Mouse (Mus musculus): ENCODE measurements around the gene Wdr62. TPM values are rescaled to one million over a fixed set of nuclear protein-coding genes. Genes with fewer than 3 reads are reported as not detected.

The Wdr62 gene
- polyA plus RNA-seq, 2 experiments, result 7.5 to 14.0 TPM

GRCm38 (mm10) chr7:30193581-30194100 lies 86.6 kb downstream of the Wdr62 start:
- H3K27ac ChIP-seq, result peak overlapping the region; percentile 66
- 1% methylated on average over 26 of the region's 26 CpGs for WGBS (ENCODE audit: insufficient replicate concordance)
- peak overlapping the region; percentile 89 for H3K9ac ChIP-seq (replicated peaks)
- peak overlapping the region; percentile 82 to 85 for H3K4me3 ChIP-seq (ENCODE audit: insufficient read depth in 1 of 2, low read depth in 2 of 2, low read length in 2 of 2)
- ATAC-seq (ENCODE audit: insufficient read depth), result peak; percentile 77
- peak; percentile 75 to 77 (median 75) for DNase-seq (ENCODE audit: low read depth in 3 of 3, low spot score in 3 of 3)
- H3K27me3 ChIP-seq (ENCODE audit: control insufficient read depth, insufficient read depth, low read length), result no peaks in the 10 kb centered on the region
- peak overlapping the region; percentile 89 for H3K4me2 ChIP-seq (ENCODE audit: low read depth)
- peaks cover 9 to 15% of the 10 kb centered on the region in 2 experiments for H3K4me1 ChIP-seq (replicated peaks; ENCODE audit: control insufficient read depth in 2 of 2, insufficient read depth in 2 of 2, low read length in 1 of 2)
- peaks cover 21% of the 10 kb centered on the region for H3K36me3 ChIP-seq (replicated peaks; ENCODE audit: control insufficient read depth, insufficient read depth, low read depth)
- no peaks in the 10 kb centered on the region for H3K9me3 ChIP-seq (ENCODE audit: control insufficient read depth, low read length)
- TF ChIP-seq CTCF (IDR thresholded peaks at IDR 0.05; ENCODE audit: low read depth) (no peak), EP300 (IDR thresholded peaks at IDR 0.05; ENCODE audit: low read depth) (no peak)

- ATAC-seq (ENCODE audit: insufficient read depth), result no peak
- 64% methylated on average over 9 of the region's 9 CpGs for WGBS (ENCODE audit: insufficient replicate concordance)
- DNase-seq (ENCODE audit: low read depth in 3 of 3, low spot score in 3 of 3), result no peak
- Histone ChIP-seq H3K27ac (peak overlapping the region; percentile 66), H3K4me3 (ENCODE audit: insufficient read depth in 1 of 2, low read depth in 2 of 2, low read length in 2 of 2) (peak overlapping the region; percentile 29 to 82; a peak in 2 of 4 replicates), H3K9me3 (ENCODE audit: control insufficient read depth, low read length) (no peaks in the 10 kb centered on the region), H3K9ac (replicated peaks) (peak overlapping the region; percentile 89), H3K27me3 (ENCODE audit: control insufficient read depth, insufficient read depth, low read length) (no peaks in the 10 kb centered on the region), H3K36me3 (replicated peaks; ENCODE audit: control insufficient read depth, insufficient read depth, low read depth) (peaks cover 26% of the 10 kb centered on the region), H3K4me2 (ENCODE audit: low read depth) (peak overlapping the region; percentile 89), H3K4me1 (replicated peaks; ENCODE audit: control insufficient read depth in 2 of 2, insufficient read depth in 2 of 2, low read length in 1 of 2) (peaks cover 9 to 15% of the 10 kb centered on the region in 2 experiments)
- TF ChIP-seq CTCF (IDR thresholded peaks at IDR 0.05; ENCODE audit: low read depth) (no peak), EP300 (IDR thresholded peaks at IDR 0.05; ENCODE audit: low read depth) (no peak)
These were observed 87.2 kb downstream of the Wdr62 start for GRCm38 (mm10) chr7:30193013-30193412.

- Histone ChIP-seq H3K4me2 (ENCODE audit: low read depth) (no peak overlapping the region), H3K4me3 (ENCODE audit: insufficient read depth in 1 of 2, low read depth in 2 of 2, low read length in 2 of 2) (no peak overlapping the region), H3K9me3 (ENCODE audit: control insufficient read depth, low read length) (no peaks in the 10 kb centered on the region), H3K9ac (replicated peaks) (no peak overlapping the region), H3K4me1 (replicated peaks; ENCODE audit: control insufficient read depth in 2 of 2, insufficient read depth in 2 of 2, low read length in 1 of 2) (peaks cover 9 to 15% of the 10 kb centered on the region in 2 experiments), H3K27ac (no peak overlapping the region), H3K36me3 (replicated peaks; ENCODE audit: control insufficient read depth, insufficient read depth, low read depth) (peaks cover 35% of the 10 kb centered on the region), H3K27me3 (ENCODE audit: control insufficient read depth, insufficient read depth, low read length) (no peaks in the 10 kb centered on the region)
- ATAC-seq (ENCODE audit: insufficient read depth) (no peak), DNase-seq (ENCODE audit: low read depth in 3 of 3, low spot score in 3 of 3) (no peak)
- WGBS (ENCODE audit: insufficient replicate concordance), result 83% methylated on average over 12 of the region's 12 CpGs
- TF ChIP-seq EP300 (IDR thresholded peaks at IDR 0.05; ENCODE audit: low read depth), result no peak
- no peak for TF ChIP-seq CTCF (IDR thresholded peaks at IDR 0.05; ENCODE audit: low read depth)
These were observed 88.1 kb downstream of the Wdr62 start for GRCm38 (mm10) chr7:30192088-30192487.

Other genes starting within 250 kb of the Wdr62 start
- gene Zfp14, start 229.0 kb downstream of the Wdr62 start, polyA plus RNA-seq (2012; rRNA removed), result 0.24 and 0.38 TPM in 2 replicates
- gene Zfp14, start 229.0 kb downstream of the Wdr62 start, polyA plus RNA-seq (2014; fragmentation: Nextera tagmentation; extraction: Ambion mirVana), result 0.21 and 0.27 TPM in 2 replicates
- gene Zfp82, start 207.5 kb downstream of the Wdr62 start, polyA plus RNA-seq (2012; rRNA removed), result 0.22 and 0.50 TPM in 2 replicates
- gene Zfp82, start 207.5 kb downstream of the Wdr62 start, polyA plus RNA-seq (2014; fragmentation: Nextera tagmentation; extraction: Ambion mirVana), result 1.2 and 1.8 TPM in 2 replicates
- gene Gm26920, start 190.0 kb downstream of the Wdr62 start, polyA plus RNA-seq (2012; rRNA removed), result 0.13 TPM in 1 of 2 replicates, not detected in the other
- 0.23 TPM in 1 of 2 replicates, not detected in the other for gene Gm26920, start 190.0 kb downstream of the Wdr62 start, polyA plus RNA-seq (2014; fragmentation: Nextera tagmentation; extraction: Ambion mirVana)
- gene Zfp566, start 189.9 kb downstream of the Wdr62 start, polyA plus RNA-seq (2012; rRNA removed), result 0.54 and 1.8 TPM in 2 replicates
- gene Zfp566, start 189.9 kb downstream of the Wdr62 start, polyA plus RNA-seq (2014; fragmentation: Nextera tagmentation; extraction: Ambion mirVana), result 1.3 and 1.5 TPM in 2 replicates
- gene Zfp260, start 185.6 kb downstream of the Wdr62 start, polyA plus RNA-seq (2012; rRNA removed), result 3.7 and 4.8 TPM in 2 replicates
- gene Zfp260, start 185.6 kb downstream of the Wdr62 start, polyA plus RNA-seq (2014; fragmentation: Nextera tagmentation; extraction: Ambion mirVana), result 11.9 and 12.6 TPM in 2 replicates
- gene Zfp382, start 158.5 kb downstream of the Wdr62 start, polyA plus RNA-seq (2012; rRNA removed), result 0.26 and 0.66 TPM in 2 replicates
- gene Zfp382, start 158.5 kb downstream of the Wdr62 start, polyA plus RNA-seq (2014; fragmentation: Nextera tagmentation; extraction: Ambion mirVana), result 0.32 and 1.5 TPM in 2 replicates
- 13.5 and 20.8 TPM in 2 replicates for gene Zfp146, start 110.7 kb downstream of the Wdr62 start, polyA plus RNA-seq (2012; rRNA removed)
- gene Zfp146, start 110.7 kb downstream of the Wdr62 start, polyA plus RNA-seq (2014; fragmentation: Nextera tagmentation; extraction: Ambion mirVana), result 4.2 and 4.4 TPM in 2 replicates
- 3.5 TPM in 2 replicates for gene Cox7a1, start 96.3 kb downstream of the Wdr62 start, polyA plus RNA-seq (2012; rRNA removed)
- 5.5 and 7.0 TPM in 2 replicates for gene Cox7a1, start 96.3 kb downstream of the Wdr62 start, polyA plus RNA-seq (2014; fragmentation: Nextera tagmentation; extraction: Ambion mirVana)
- gene Capns1, start 81.6 kb downstream of the Wdr62 start, polyA plus RNA-seq (2012; rRNA removed), result 122 and 167 TPM in 2 replicates
- gene Capns1, start 81.6 kb downstream of the Wdr62 start, polyA plus RNA-seq (2014; fragmentation: Nextera tagmentation; extraction: Ambion mirVana), result 29.3 and 31.2 TPM in 2 replicates
- 71.8 and 72.4 TPM in 2 replicates for gene Polr2i, start 48.5 kb downstream of the Wdr62 start, polyA plus RNA-seq (2012; rRNA removed)
- 59.2 and 61.1 TPM in 2 replicates for gene Polr2i, start 48.5 kb downstream of the Wdr62 start, polyA plus RNA-seq (2014; fragmentation: Nextera tagmentation; extraction: Ambion mirVana)
- 13.1 and 24.4 TPM in 2 replicates for gene Tbcb, start 48.1 kb downstream of the Wdr62 start, polyA plus RNA-seq (2012; rRNA removed)
- 44.8 and 47.1 TPM in 2 replicates for gene Tbcb, start 48.1 kb downstream of the Wdr62 start, polyA plus RNA-seq (2014; fragmentation: Nextera tagmentation; extraction: Ambion mirVana)
- not detected in 2 replicates for gene Ovol3, start 44.7 kb downstream of the Wdr62 start, polyA plus RNA-seq (2012; rRNA removed)
- gene Ovol3, start 44.7 kb downstream of the Wdr62 start, polyA plus RNA-seq (2014; fragmentation: Nextera tagmentation; extraction: Ambion mirVana), result not detected in 2 replicates
- 0.03 TPM in 1 of 2 replicates, not detected in the other for gene Thap8, start 325 bp downstream of the Wdr62 start, polyA plus RNA-seq (2012; rRNA removed)
- gene Thap8, start 325 bp downstream of the Wdr62 start, polyA plus RNA-seq (2014; fragmentation: Nextera tagmentation; extraction: Ambion mirVana), result not detected in 2 replicates
- gene Clip3, start 11.3 kb upstream of the Wdr62 start, polyA plus RNA-seq (2012; rRNA removed), result 1.0 and 2.1 TPM in 2 replicates
- gene Clip3, start 11.3 kb upstream of the Wdr62 start, polyA plus RNA-seq (2014; fragmentation: Nextera tagmentation; extraction: Ambion mirVana), result 0.71 and 0.86 TPM in 2 replicates
- 13.8 and 18.6 TPM in 2 replicates for gene Alkbh6, start 28.3 kb upstream of the Wdr62 start, polyA plus RNA-seq (2012; rRNA removed)
- gene Alkbh6, start 28.3 kb upstream of the Wdr62 start, polyA plus RNA-seq (2014; fragmentation: Nextera tagmentation; extraction: Ambion mirVana), result 16.0 and 19.5 TPM in 2 replicates
- gene Syne4, start 34.4 kb upstream of the Wdr62 start, polyA plus RNA-seq (2012; rRNA removed), result 11.1 and 12.0 TPM in 2 replicates
- 7.0 and 7.6 TPM in 2 replicates for gene Syne4, start 34.4 kb upstream of the Wdr62 start, polyA plus RNA-seq (2014; fragmentation: Nextera tagmentation; extraction: Ambion mirVana)
- 0.11 and 0.19 TPM in 2 replicates for gene E130208F15Rik, start 41.3 kb upstream of the Wdr62 start, polyA plus RNA-seq (2012; rRNA removed)
- not detected in 2 replicates for gene E130208F15Rik, start 41.3 kb upstream of the Wdr62 start, polyA plus RNA-seq (2014; fragmentation: Nextera tagmentation; extraction: Ambion mirVana)
- gene Sdhaf1, start 43.5 kb upstream of the Wdr62 start, polyA plus RNA-seq (2012; rRNA removed), result 3.8 and 5.1 TPM in 2 replicates
- gene Sdhaf1, start 43.5 kb upstream of the Wdr62 start, polyA plus RNA-seq (2014; fragmentation: Nextera tagmentation; extraction: Ambion mirVana), result 6.7 and 7.0 TPM in 2 replicates
- gene Lrfn3, start 82.4 kb upstream of the Wdr62 start, polyA plus RNA-seq (2012; rRNA removed), result 1.4 and 1.7 TPM in 2 replicates
- gene Lrfn3, start 82.4 kb upstream of the Wdr62 start, polyA plus RNA-seq (2014; fragmentation: Nextera tagmentation; extraction: Ambion mirVana), result 0.79 and 1.2 TPM in 2 replicates
- 78.3 and 95.0 TPM in 2 replicates for gene Tyrobp, start 133.3 kb upstream of the Wdr62 start, polyA plus RNA-seq (2012; rRNA removed)
- gene Tyrobp, start 133.3 kb upstream of the Wdr62 start, polyA plus RNA-seq (2014; fragmentation: Nextera tagmentation; extraction: Ambion mirVana), result 105 and 113 TPM in 2 replicates
- 3.3 and 4.7 TPM in 2 replicates for gene Hcst, start 139.4 kb upstream of the Wdr62 start, polyA plus RNA-seq (2012; rRNA removed)
- 4.5 and 4.9 TPM in 2 replicates for gene Hcst, start 139.4 kb upstream of the Wdr62 start, polyA plus RNA-seq (2014; fragmentation: Nextera tagmentation; extraction: Ambion mirVana)
- gene Nfkbid, start 141.3 kb upstream of the Wdr62 start, polyA plus RNA-seq (2012; rRNA removed), result 0.92 and 1.2 TPM in 2 replicates
- gene Nfkbid, start 141.3 kb upstream of the Wdr62 start, polyA plus RNA-seq (2014; fragmentation: Nextera tagmentation; extraction: Ambion mirVana), result 0.69 and 1.1 TPM in 2 replicates
- 2.9 and 4.0 TPM in 2 replicates for gene Aplp1, start 165.1 kb upstream of the Wdr62 start, polyA plus RNA-seq (2012; rRNA removed)
- gene Aplp1, start 165.1 kb upstream of the Wdr62 start, polyA plus RNA-seq (2014; fragmentation: Nextera tagmentation; extraction: Ambion mirVana), result 3.5 and 4.5 TPM in 2 replicates
- gene Kirrel2, start 177.3 kb upstream of the Wdr62 start, polyA plus RNA-seq (2012; rRNA removed), result 0.10 and 0.30 TPM in 2 replicates
- 0.18 TPM in 1 of 2 replicates, not detected in the other for gene Kirrel2, start 177.3 kb upstream of the Wdr62 start, polyA plus RNA-seq (2014; fragmentation: Nextera tagmentation; extraction: Ambion mirVana)
- gene Nphs1, start 177.9 kb upstream of the Wdr62 start, polyA plus RNA-seq (2012; rRNA removed), result 0.03 TPM in 2 replicates
- 0.08 and 0.19 TPM in 2 replicates for gene Nphs1, start 177.9 kb upstream of the Wdr62 start, polyA plus RNA-seq (2014; fragmentation: Nextera tagmentation; extraction: Ambion mirVana)
- gene Prodh2, start 213.2 kb upstream of the Wdr62 start, polyA plus RNA-seq (2012; rRNA removed), result 47.9 and 52.1 TPM in 2 replicates
- gene Prodh2, start 213.2 kb upstream of the Wdr62 start, polyA plus RNA-seq (2014; fragmentation: Nextera tagmentation; extraction: Ambion mirVana), result 33.8 and 41.4 TPM in 2 replicates